ENCODE assay signal across 8 mouse cellular contexts in genomic region chr2:120628076-120628865, GRCm38 (mm10). TPM values are rescaled to one million over a fixed set of nuclear protein-coding genes. Genes with fewer than 3 reads are reported as not detected.
DNase-seq lines count a peak whose midpoint lies in the region; ATAC-seq and TF ChIP-seq lines count a peak whose summit lies in the region.

No protein-coding gene starts in this region.

- WGBS in forebrain, embryonic 12.5 days: 30% methylated on average over 10 of the region's 10 CpGs
- 27% methylated on average over 10 of the region's 10 CpGs for WGBS in liver, embryonic 14.5 days (ENCODE audit: insufficient replicate concordance)

- H3K4me3 ChIP-seq in gastrocnemius, adult 2 months: peak overlapping the region; percentile 86
- H3K4me3 ChIP-seq in C2C12 (ENCODE audit: insufficient read depth, poor library complexity, severe bottlenecking): peak overlapping the region; percentile 15
- peak overlapping the region; percentile 50 for H3K4me3 ChIP-seq in forebrain, embryonic 12.5 days (replicated peaks)
- H3K4me3 ChIP-seq in liver, embryonic 14.5 days (ENCODE audit: insufficient read depth in 1 of 2, low read depth in 2 of 2, low read length in 2 of 2): peak overlapping the region; percentile 7 to 50; a peak in 3 of 4 replicates

- H3K4me1 ChIP-seq in forebrain, embryonic 12.5 days: peaks cover 7% of the 10 kb centered on the region; the same call in 1 of the 2 replicates
- H3K4me1 ChIP-seq in liver, embryonic 14.5 days (replicated peaks; ENCODE audit: control insufficient read depth in 2 of 2, insufficient read depth in 2 of 2, low read length in 1 of 2): peaks cover 17 to 22% of the 10 kb centered on the region in 2 experiments

- TF ChIP-seq CTCF in gastrocnemius, adult 2 months (IDR thresholded peaks at IDR 0.05): no peak
- no peak for TF ChIP-seq CTCF in C2C12 (IDR thresholded peaks at IDR 0.05; ENCODE audit: control insufficient read depth, insufficient read depth, insufficient read length)
- TF ChIP-seq CTCF in liver, embryonic 14.5 days (IDR thresholded peaks at IDR 0.05; ENCODE audit: low read depth): no peak

- DNase-seq in gastrocnemius, adult 2 months: no peak
- DNase-seq in gastrocnemius, postnatal 4 days (ENCODE audit: low spot score in 2 of 2): no peak
- no peak for DNase-seq in liver, embryonic 14.5 days (ENCODE audit: low read depth in 3 of 3, low spot score in 3 of 3)
- no peak for DNase-seq in left cerebral cortex, adult 11 months (ENCODE audit: low spot score)
- no peak for DNase-seq in left cerebral cortex, postnatal 4 days
- DNase-seq in cerebellum, postnatal 14 days: no peak

- H3K27ac ChIP-seq in gastrocnemius, adult 2 months: peak overlapping the region; percentile 82
- H3K27ac ChIP-seq in forebrain, embryonic 12.5 days: no peak overlapping the region
- H3K27ac ChIP-seq in liver, embryonic 14.5 days: no peak overlapping the region

- TF ChIP-seq EP300 in liver, embryonic 14.5 days (IDR thresholded peaks at IDR 0.05; ENCODE audit: low read depth): no peak

- no peaks in the 10 kb centered on the region for H3K36me3 ChIP-seq in C2C12 (ENCODE audit: control insufficient read depth, insufficient read depth)
- 0 out of 2 replicates have a peak, but pooled peaks cover 2% of the 10 kb centered on the region for H3K36me3 ChIP-seq in forebrain, embryonic 12.5 days (replicated peaks)
- H3K36me3 ChIP-seq in liver, embryonic 14.5 days (replicated peaks; ENCODE audit: control insufficient read depth, insufficient read depth, low read depth): no peaks in the 10 kb centered on the region

- H3K79me2 ChIP-seq in C2C12 (ENCODE audit: control insufficient read depth, insufficient read depth): peaks cover 18% of the 10 kb centered on the region

- H3K79me3 ChIP-seq in C2C12 (ENCODE audit: low read depth): peaks cover 1% of the 10 kb centered on the region

- H3K9ac ChIP-seq in forebrain, embryonic 12.5 days: no peak overlapping the region
- peak overlapping the region; percentile 45; the same call in 1 of the 2 replicates for H3K9ac ChIP-seq in liver, embryonic 14.5 days (replicated peaks)

- H3K9me3 ChIP-seq in forebrain, embryonic 12.5 days: no peaks in the 10 kb centered on the region
- no peaks in the 10 kb centered on the region for H3K9me3 ChIP-seq in liver, embryonic 14.5 days (ENCODE audit: control insufficient read depth, low read length)

- peak overlapping the region; percentile 57 for H3K4me2 ChIP-seq in forebrain, embryonic 12.5 days
- H3K4me2 ChIP-seq in liver, embryonic 14.5 days (ENCODE audit: low read depth): peak overlapping the region; percentile 63

- peak; percentile 18 for ATAC-seq in forebrain, embryonic 12.5 days (ENCODE audit: low FRiP score)
- no peak for ATAC-seq in liver, embryonic 14.5 days (ENCODE audit: insufficient read depth)

- H3ac ChIP-seq in C2C12 (ENCODE audit: control insufficient read depth, insufficient read length, low read depth): no peak overlapping the region

- intact Hi-C loops in gastrocnemius, adult 2 months (cut with DNase I): no loop called here
- intact Hi-C loops in left cerebral cortex, postnatal 4 days (cut with DNase I): no loop called here

- H3K27me3 ChIP-seq in C2C12 (ENCODE audit: control insufficient read depth, insufficient read depth, insufficient read length): no peaks in the 10 kb centered on the region
- no peaks in the 10 kb centered on the region for H3K27me3 ChIP-seq in forebrain, embryonic 12.5 days
- peaks cover 12% of the 10 kb centered on the region for H3K27me3 ChIP-seq in liver, embryonic 14.5 days (ENCODE audit: control insufficient read depth, insufficient read depth, low read length)

TF ChIP-seq in C2C12, 6 proteins besides CTCF, POLR2A, EP300 and RAD21:
- TF ChIP-seq USF1 (IDR thresholded peaks at IDR 0.05; ENCODE audit: low read depth) (no peak), FOSL1 (IDR thresholded peaks at IDR 0.05; ENCODE audit: insufficient read depth, low read length, poor library complexity, severe bottlenecking) (no peak), MYOG (IDR thresholded peaks at IDR 0.05; ENCODE audit: control insufficient read depth, extremely low read depth, insufficient read length) (no peak), MYOD1 (IDR thresholded peaks at IDR 0.05; ENCODE audit: control insufficient read depth, insufficient read length, low read depth) (no peak), CEBPB (IDR thresholded peaks at IDR 0.05; ENCODE audit: low read depth) (no peak), MAX (IDR thresholded peaks at IDR 0.05) (no peak)

RNA-seq across cellular contexts. Expression of gene Stard9, which starts 0.7 kb away (rescaled TPM):
- total RNA-seq in gastrocnemius, adult 2 months (2021): 1 to 10 TPM; 3.0 TPM
- total RNA-seq in gastrocnemius, postnatal 4 days (2021): 10 to 100 TPM; 25.6 to 30.7 TPM
- polyA plus RNA-seq in C2C12 (2012; fragmentation: generic; extraction: Trizol): 2.7 TPM
- 4.3 and 4.7 TPM in 2 replicates for polyA plus RNA-seq in forebrain, embryonic 12.5 days (2016; fragmentation: Nextera tagmentation; extraction: Ambion mirVana)
- polyA plus RNA-seq in liver, embryonic 14.5 days (2012; rRNA removed): 1.1 and 1.5 TPM in 2 replicates
- polyA plus RNA-seq in liver, embryonic 14.5 days (2014; fragmentation: Nextera tagmentation; extraction: Ambion mirVana): 0.56 and 0.78 TPM in 2 replicates
- 10 to 100 TPM; 13.7 to 15.6 TPM for total RNA-seq in left cerebral cortex, postnatal 4 days (2021)

RNA-seq across cellular contexts. Expression of gene Lrrc57, which starts 19.0 kb away (rescaled TPM):
- total RNA-seq in gastrocnemius, adult 2 months (2021): 10 to 100 TPM in 1 of 2 experiments, 1 to 10 TPM in 1; 9.9 to 13.9 TPM
- total RNA-seq in gastrocnemius, postnatal 4 days (2021): 10 to 100 TPM; 11.5 to 13.9 TPM
- 8.0 TPM for polyA plus RNA-seq in C2C12 (2012; fragmentation: generic; extraction: Trizol)
- polyA plus RNA-seq in forebrain, embryonic 12.5 days (2016; fragmentation: Nextera tagmentation; extraction: Ambion mirVana): 30.8 and 32.7 TPM in 2 replicates
- 5.9 and 7.5 TPM in 2 replicates for polyA plus RNA-seq in liver, embryonic 14.5 days (2012; rRNA removed)
- polyA plus RNA-seq in liver, embryonic 14.5 days (2014; fragmentation: Nextera tagmentation; extraction: Ambion mirVana): 8.6 TPM in 2 replicates
- total RNA-seq in left cerebral cortex, postnatal 4 days (2021): 10 to 100 TPM; 16.5 to 17.9 TPM

RNA-seq across cellular contexts. Expression of gene Haus2, which starts 19.1 kb away (rescaled TPM):
- 1 to 10 TPM; 5.7 to 8.6 TPM for total RNA-seq in gastrocnemius, adult 2 months (2021)
- total RNA-seq in gastrocnemius, postnatal 4 days (2021): 10 to 100 TPM; 10.9 to 11.0 TPM
- 4.1 TPM for polyA plus RNA-seq in C2C12 (2012; fragmentation: generic; extraction: Trizol)
- 36.6 and 36.7 TPM in 2 replicates for polyA plus RNA-seq in forebrain, embryonic 12.5 days (2016; fragmentation: Nextera tagmentation; extraction: Ambion mirVana)
- polyA plus RNA-seq in liver, embryonic 14.5 days (2012; rRNA removed): 5.8 and 7.4 TPM in 2 replicates
- polyA plus RNA-seq in liver, embryonic 14.5 days (2014; fragmentation: Nextera tagmentation; extraction: Ambion mirVana): 11.4 and 11.6 TPM in 2 replicates
- total RNA-seq in left cerebral cortex, postnatal 4 days (2021): 10 to 100 TPM; 14.3 to 15.6 TPM

Comparison
In these comparisons a context has a peak if more than half of its experiments do, and no peak if none do; other contexts are left out.
1. H3K4me3 ChIP-seq: peak in every context shown above with its lines; median percentile 86 in gastrocnemius, adult 2 months; 50 in forebrain, embryonic 12.5 days; 28 in liver, embryonic 14.5 days; 15 in C2C12.